Mouse (Mus musculus) c-Kit-positive CD71-negative TER-119-negative erythroid progenitor cells, embryonic 14.5 days (primary cell): ENCODE results near the gene Gm2016.
"Not testable (repeated sequence)": the region's sequence is repeated elsewhere in the genome, so short reads cannot be mapped to it uniquely, and the experiment has no call there.

Experiments used
- DNase-seq: peaks from one replicate; pipeline ENCODE4 v3.0.0-alpha.2; 2013; ENCODE audit warnings: low read depth

Gm2016 gene

DNA sequence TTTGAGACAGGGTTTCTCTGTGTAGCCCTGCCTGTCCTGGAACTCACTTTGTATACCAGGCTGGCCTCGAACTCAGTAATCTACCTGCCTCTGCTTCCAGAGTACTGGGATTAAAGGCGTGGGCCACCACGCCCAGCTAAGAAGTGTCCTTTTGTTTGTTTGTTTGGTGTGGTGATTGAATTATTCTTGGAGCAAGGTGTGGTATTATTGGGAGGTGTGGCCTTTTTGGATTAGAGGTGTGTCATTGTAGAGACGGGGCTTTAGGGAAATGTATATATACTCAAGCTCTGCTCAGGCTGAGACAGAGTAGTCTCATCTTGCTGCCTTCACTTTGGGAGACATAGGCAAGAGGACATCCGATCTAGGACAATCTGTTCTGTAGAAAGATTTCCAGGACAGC is at the start of gene Gm2016:
Gene Gm2016, plus strand, starts transcription at position 301 of the 400 bp plus-strand sequence.
- not testable (repeated sequence) for DNase-seq

DNA sequence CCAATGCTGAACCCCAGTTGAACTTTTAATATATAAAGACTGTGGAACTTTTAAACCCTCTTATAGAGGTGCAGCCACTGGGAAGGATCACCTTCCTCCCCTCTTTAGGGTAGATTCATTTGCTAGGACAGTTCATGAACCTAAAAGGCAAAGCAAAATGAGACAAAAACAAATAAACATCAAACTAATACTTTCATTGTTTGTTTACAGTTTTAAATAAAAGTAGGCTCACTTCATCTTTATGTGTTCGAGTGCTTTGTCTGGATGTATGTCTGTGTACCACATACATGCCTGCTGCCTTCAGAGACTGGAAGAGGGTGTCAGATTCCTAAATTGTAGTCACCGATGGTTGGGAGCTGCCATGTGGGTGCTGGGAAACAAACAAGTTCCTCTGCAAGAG is 31.6 kb upstream of the Gm2016 start, which contains the start of gene Gm2001:
Gene Gm2001, minus strand, starts transcription at position 101 of the 400 bp plus-strand sequence.
- DNase-seq, result not testable (repeated sequence)

DNA sequence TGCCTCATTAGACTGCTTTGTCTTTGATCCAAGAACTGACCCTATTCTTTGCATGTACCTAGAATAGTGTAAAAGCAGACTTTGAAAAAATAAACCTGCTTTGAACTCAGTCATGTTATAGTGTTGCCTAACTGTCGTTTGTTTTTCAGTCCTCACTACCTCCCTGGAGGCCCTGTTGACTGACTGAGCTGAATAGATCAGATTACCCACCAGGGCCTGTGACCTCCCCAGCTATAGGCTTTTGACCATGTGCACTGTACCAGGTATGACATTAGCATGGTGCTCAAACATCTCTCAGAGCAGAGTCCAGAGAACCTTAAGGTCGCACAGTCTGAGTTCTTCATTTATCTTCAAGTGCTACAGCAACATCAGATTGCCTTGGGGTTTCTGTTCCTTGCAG is 23.2 kb upstream of the Gm2016 start:
- not testable (repeated sequence) for DNase-seq

DNA sequence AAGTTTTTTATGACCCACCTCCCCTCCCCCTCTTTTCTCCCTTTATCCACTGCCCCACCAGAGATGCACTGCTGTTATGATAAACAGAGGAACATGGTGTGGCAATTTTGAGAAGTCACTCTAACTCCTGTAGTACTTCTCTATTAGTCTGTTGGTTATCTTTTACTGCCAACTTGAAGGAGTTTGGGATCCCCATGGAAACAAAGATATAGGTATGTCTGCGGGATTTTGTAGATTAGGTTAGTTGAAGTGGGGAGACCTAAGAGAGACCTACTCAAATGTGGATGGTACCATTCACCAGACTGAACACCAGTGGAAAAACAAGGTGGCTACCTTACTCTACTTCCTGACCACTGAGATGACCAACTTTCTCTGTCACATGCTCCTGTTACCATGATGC is 17.8 kb upstream of the Gm2016 start:
- not testable (repeated sequence) for DNase-seq

DNA sequence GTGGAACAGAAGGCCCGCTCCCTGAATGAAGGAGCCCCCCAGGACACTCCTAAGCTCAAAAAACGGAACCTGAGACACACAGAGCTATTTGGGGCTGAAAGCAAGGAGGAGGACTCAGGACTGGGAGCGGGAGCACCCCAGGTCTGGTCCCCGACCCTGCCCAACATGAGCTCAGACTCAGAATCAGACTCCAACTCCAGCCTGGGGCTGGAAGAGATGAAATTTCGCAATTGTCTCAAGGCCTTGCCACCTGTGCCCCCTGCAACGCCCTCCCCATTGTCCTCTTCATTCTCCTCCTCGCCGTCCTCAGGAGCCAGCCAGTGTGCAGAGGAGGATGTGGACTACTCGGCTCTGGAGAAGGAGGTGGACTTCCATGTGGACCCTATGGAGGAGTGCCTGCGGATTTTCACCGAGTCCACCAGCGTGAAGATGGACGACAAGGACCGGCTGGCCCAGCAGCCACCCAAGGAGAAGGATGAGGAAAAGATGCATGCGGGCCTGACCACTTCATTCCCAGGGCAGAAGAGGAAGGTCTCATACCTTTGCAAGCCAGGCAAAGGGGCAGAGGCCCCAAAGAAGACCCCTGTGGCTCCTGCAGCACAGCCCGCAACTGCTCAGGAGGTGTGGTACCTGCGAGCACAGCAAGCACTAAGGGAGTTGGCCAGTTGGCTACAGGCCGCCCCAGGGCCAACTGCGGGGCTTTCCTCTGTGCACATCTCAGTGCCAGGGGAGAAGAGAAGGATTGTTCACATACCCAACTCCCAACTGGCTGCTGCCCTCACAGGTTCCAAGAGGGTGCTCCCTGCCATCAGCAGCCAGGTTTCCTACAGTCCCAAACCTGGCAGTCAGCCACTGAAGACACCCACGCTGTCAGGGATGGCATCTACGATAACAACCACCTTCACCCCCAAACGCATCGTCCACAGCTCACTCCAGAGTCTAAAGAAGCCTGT is 11.9 kb upstream of the Gm2016 start:
- DNase-seq, result not testable (repeated sequence)

DNA sequence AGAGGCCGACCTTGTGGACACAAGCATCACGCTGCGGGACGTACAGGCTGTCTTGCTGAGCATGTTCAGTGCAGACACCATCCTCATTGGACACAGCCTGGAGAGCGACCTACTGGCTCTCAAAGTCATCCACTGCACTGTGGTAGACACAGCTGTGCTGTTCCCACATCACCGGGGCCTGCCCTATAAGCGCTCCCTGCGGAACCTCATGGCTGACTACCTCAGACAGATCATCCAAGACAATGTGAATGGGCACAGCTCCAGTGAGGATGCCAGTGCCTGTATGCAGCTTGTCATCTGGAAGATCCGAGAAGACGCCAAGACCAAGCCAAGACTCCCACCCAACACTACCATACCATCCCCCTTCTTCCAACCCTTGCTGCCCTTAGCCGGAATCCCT is 10.2 kb upstream of the Gm2016 start:
- not testable (repeated sequence) for DNase-seq

DNA sequence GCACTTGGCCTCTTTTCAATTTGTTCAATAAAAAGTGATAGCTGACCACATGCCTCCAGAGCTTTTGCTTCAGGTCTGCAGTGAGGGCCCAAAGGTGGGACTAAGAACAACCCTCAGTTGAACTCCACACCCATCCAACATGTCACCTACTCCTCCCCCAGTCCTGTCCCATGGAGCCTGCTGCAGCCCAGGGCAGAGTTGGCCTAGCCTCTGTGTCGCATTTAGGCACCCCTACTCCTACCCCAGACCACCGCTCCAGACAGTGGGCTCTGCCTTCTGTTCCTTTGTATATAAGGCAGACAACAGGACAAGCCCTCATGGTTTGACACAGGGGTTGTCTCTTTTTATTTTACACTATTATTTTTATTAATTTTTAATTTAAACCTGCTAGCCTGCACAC is 9.8 kb upstream of the Gm2016 start:
- DNase-seq, result not testable (repeated sequence)

DNA sequence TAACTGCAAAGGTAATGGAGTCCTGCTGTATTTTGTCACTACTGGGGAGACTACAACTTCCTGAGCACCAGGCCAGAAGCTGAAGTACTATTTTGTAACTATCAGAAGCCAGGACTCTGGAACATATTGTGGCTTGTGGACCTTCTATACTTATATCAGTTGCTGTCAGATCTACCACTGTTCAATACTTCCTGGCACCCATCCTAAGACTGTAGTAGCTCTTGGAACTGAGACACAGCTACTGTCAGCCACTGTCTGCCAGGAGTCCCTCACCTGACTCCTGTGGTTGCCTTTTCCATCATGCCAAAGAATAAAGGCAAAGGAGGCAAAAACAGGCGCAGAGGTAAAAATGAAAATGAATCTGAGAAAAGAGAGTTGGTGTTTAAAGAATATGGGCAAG is 21.2 kb downstream of the Gm2016 start, which contains the start of gene Gm2022:
Gene Gm2022, plus strand, starts transcription at position 301 of the 400 bp plus-strand sequence.
- not testable (repeated sequence) for DNase-seq

DNA sequence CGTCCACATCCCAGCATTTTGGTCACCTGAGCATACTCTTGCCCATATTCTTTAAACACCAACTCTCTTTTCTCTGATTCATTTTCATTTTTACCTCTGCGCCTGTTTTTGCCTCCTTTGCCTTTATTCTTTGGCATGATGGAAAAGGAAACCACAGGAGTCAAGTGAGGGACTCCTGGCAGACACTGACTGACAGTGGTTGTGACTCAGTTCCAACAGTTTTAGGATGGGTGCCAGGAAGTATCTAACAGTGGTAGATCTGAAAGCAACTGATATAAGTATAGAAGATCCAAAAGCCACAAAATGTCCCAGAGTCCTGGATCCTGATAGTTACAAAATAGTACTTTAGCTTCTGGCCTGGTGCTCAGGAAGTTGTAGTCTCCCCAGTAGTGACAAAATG is 45.8 kb downstream of the Gm2016 start, which contains the start of gene Gm2035:
Gene Gm2035, minus strand, starts transcription at position 137 of the 400 bp plus-strand sequence.
- not testable (repeated sequence) for DNase-seq
